Mouse (Mus musculus): ENCODE results near the gene Mfsd2b.

The Mfsd2b gene

DNA sequence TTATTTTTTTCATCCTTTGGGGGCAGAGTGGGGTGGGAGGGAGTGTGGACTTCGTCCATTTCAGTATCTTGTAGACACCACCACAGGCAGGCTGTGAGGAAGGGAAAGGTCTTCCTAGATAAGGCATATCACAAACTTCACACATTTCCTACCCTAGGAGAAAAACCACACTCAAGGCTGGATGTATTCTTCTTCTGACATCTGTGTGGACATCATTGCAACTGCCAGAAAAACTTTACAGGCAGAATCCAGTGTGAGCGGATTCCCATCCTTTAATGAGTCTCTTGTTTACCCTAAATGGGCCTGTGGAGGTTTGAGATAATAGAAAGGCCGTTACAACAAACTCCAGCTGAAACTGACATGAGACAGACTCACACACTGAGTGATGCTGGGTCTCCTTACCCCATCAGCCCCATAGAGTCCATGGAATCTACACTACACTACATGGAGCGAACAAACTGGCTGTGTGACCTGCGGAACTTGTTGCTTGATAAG, 1.1 kb downstream of the Mfsd2b start:
- no peak for DNase-seq

DNA sequence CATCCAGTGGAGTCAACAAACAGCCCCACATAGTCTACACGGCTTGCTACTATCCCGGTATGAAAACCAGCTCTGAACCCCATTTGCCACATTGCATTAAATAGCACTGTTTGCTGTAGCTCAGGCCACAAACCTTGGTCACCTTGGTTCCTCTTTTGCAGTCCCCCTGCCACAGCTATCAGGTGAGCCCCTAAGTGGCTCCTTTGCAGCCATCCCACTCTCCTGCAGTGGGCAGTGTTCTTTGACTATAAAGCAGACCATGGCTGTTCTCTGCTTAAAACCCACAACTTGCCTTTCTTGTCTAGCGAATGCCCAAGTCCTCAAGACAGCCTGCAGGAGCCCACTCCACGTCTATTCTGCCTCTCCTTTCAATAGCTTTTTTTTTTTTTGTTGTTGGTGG, 1.9 kb downstream of the Mfsd2b start:
- no peak for DNase-seq

GRCm38 (mm10) chr12:4871260-4871659, 2.9 kb downstream of the Mfsd2b start:
- DNase-seq, result no peak

- DNase-seq, result no peak
These were observed 5.2 kb downstream of the Mfsd2b start for GRCm38 (mm10) chr12:4868924-4869323.

DNA sequence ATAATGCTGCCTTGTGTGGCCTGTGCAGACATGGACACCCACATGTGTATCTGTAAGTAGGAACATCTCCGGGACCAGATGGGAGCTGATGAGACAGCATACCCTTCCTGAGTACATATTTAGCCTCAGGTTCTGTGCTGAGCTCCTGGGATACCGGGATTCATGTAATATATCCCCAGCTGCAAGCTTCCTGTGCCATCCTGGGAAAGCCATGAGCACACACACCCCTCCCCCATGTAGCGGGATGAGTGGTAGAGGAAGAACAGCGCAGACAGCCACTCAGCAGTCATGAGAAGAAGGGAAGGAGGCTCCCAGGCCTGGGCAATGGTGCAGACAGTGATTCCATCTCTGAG, 9.8 kb downstream of the Mfsd2b start:
- no peak for DNase-seq

DNA sequence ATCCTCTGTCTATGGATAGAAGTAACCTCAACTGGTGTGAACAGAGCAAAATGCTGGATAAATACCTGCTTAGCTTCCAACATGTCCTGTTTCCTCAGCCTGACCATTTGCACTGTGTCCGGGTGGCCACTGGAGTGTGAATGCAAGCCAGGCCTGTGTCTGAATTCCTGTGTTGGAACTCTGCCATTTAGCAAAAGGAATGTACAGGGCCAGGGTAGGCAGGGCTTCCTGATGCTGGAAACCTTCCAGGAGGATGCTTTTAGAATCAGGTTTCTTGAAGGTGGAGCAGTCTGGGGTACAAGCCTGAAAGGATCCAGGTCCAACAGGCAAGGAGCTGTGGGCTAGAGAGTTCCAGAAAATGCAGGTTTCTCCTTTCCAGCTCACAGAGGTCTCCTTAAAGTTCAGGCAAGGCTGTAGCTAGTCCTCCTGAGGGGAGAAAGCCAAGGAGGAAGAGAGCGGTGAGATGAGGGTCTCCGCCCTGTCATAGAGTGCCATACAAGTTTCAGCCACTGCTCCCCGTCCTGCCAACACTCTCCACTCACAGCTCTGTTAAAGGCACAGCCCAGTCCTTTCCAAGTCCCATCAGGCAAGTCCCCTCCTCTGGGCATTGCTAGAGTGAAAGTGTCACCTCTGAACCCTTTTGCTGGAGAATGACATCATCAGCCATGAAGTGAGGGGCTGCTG, 10.4 kb downstream of the Mfsd2b start:
- no peak for DNase-seq

- no peak for DNase-seq
These were observed 11.5 kb downstream of the Mfsd2b start for GRCm38 (mm10) chr12:4862672-4863071.

GRCm38 (mm10) chr12:4859241-4859914, 14.8 kb downstream of the Mfsd2b start:
- DNase-seq, result peak; percentile 47

DNA sequence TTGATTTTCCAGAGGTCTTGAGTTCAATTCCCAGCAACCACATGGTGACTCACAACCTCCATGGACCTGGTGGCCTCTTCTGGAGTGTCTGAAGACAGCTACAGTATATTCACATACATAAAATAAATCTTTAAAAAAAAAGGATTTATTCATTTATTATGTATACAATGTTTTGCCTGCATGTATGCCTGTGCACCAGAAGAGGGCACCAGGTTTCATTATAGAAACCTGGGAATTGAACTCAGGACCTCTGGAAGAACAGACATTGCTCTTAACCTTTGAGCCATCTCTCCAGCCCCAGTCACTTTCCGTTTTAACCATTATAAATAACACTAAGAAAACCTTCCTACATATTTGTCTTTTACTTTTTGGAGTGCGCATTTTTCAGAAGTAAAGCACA, 17.3 kb downstream of the Mfsd2b start:
- DNase-seq, result no peak

- no peak for DNase-seq
These were observed 18.0 kb downstream of the Mfsd2b start for GRCm38 (mm10) chr12:4856160-4856559.

GRCm38 (mm10) chr12:4843741-4844140, 30.4 kb downstream of the Mfsd2b start:
- DNase-seq, result peak; percentile 74

DNA sequence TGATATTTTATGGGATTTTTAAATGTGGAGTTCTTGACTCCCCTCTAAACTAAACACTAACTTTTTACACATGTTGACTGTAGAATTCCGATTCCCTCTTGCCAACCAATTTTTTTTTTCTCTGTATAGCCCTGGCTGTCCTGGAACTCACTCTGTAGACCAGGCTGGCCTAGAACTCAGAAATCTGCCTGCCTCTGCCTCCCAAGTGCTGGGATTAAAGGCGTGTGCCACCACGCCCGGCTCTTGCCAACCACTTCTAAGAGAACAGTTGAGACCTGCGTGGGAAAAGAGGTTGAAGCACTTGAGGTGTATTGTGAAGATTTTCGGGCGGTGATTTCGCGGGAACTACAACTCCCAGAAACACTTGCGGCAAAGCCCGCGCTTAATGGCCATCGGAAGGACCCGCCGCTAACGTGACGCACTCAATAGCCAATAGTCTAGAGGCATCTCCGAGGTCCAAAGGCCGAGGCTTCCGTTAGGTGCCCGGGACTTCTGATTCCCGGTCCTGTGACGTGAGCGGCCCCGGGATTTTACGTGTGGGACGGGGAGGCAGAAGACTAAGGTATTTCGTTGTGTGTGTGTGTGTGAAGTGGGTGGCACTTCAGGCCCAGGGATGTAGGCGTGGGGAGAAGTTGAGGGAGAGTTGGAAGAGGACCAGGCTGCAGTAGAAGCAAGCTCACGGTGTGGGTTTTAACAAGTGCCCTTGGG, 31.1 kb downstream of the Mfsd2b start, which contains the start of gene Wdcp:
TSS of gene Wdcp (plus strand) at position 414 of the 708 bp plus-strand sequence.
- peak; percentile 96 for DNase-seq

DNA sequence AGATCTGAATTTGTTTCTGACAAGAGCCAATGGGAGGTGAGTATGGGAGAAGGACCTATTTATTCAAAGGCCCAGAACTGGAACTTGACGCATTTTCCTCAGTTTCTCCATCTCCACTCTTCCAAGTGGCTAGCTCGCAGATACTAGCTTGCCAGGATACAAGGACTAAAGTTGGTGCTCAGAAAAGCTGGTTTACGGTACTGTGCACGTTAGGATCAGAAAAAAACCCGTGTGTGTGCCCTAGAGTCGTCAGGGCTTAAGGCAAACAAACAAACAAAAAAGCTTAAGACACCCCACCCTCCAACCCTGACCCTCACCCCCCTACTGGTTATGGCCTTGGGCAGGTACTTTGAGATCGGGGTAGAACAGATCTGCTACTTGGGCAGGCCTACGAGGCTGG, 31.7 kb downstream of the Mfsd2b start:
- no peak for DNase-seq

- DNase-seq, result peak; percentile 84
These were observed 32.7 kb downstream of the Mfsd2b start, which contains the start of gene Fkbp1b for GRCm38 (mm10) chr12:4841392-4841887. Gene Fkbp1b, minus strand, starts transcription at chr12:4841591.

DNA sequence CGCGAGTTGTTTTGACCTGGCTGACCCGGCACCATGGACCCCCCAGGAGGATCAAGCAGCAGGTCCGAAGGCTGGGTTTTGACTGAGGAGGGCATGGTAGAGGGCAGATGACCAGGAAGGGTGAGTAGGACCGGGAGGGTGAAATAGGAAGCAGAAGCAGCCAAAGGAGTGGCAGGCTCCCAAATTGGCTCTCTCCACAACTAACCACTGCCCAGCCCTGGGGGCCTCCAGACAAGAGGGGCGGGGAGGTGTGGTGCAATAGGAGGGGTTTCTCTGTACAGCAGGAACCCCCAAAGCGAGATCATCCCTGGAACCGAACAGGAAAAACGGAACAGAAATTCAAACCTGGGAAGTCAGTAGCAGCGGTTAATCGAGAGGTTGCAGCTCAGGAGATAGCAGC, 33.4 kb downstream of the Mfsd2b start:
- DNase-seq, result no peak

- DNase-seq, result no peak
These were observed 34.1 kb downstream of the Mfsd2b start for GRCm38 (mm10) chr12:4840010-4840409.

GRCm38 (mm10) chr12:4836959-4837358, 37.2 kb downstream of the Mfsd2b start:
- DNase-seq, result no peak

DNA sequence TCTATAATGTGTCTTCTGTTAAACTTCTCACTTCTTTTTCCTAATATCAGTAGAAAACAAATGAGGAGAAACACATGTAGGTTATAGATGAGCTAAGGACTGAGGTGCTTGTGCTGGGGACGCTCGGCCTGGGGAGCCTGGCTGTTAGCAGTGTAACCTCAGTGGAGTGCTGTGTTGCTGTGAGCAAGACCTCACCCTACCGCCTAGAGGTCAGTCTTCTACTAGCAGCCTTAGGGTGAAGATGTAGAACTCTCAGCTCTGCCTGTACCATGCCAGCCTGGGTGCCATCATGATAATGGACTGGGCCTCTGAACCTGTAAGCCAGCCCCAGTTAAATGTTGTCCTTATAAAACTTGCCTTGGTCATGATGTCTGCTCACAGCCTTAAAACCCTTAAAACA, 46.9 kb downstream of the Mfsd2b start:
- no peak for DNase-seq

DNA sequence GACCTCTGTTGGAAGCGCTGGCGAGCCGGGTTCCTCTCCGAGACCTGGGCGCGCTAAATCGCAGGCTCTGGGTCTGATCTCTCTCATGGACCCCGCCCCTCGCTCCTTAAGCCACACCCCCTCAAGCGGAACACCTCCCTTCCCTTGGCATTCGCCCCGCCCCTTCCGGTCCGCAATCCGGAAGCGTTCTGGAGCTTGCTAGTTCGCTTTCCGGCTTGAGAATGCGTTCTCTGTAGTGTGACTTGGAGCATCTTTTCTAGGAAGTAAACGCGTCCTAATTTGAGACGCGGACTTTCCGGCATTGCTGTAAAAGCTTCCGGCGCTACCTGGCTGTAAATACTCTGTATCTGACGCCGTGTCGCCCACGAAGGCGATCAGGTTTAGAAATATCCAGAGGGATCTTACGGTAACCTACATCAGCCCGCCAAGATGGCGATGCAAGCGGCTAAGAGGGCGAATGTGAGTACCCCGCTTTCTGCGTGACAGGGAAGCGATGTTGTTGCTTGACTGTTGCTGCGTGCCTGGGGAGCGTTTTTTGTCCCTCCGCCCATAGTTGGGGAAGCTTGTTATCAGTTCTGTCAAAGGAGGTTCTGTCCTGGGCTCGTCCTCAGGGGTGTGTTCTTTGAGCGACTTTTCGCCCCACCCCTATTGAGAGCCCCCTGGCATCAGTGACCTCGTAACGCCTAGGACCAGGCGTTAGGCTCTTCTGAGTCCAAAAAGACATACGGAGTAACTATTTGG, 56.6 kb downstream of the Mfsd2b start, which contains the start of gene Sf3b6:
TSS of gene Sf3b6 (plus strand) at position 184 of the 741 bp plus-strand sequence.
- DNase-seq, result peak; percentile 98

DNA sequence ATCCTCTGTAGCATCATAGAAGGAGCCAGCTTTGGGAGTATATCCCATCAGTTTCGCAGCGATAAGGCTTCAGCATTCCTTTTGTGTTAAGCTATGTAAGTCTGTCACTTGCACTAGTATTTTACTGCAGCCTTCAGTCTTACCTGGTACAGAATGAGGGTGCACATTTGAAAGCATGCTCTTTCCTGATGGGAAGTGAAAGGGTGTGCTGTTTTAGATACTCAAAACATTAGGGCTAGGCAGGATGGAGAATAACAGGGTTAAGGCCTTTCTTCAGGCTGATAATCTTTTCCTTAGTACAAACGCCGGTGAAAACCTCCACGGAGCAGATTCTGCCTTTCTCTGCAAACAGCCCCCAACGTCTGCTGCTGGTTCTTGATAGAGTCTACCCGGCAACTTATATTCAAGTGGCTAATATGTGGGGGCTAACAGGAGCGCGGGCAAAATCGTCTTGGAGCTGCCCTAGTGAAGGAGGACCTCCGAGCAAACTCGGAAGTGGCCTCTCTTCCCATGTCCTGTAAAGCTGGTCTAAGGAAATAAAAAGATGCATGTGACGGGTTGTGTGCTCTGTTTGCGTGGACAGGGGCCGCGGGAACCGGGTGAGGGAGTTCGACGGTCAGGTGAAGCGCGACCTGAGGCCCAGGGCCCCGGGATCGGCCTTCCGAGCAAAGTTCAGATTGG, 57.3 kb downstream of the Mfsd2b start:
- peak; percentile 7 for DNase-seq

DNA sequence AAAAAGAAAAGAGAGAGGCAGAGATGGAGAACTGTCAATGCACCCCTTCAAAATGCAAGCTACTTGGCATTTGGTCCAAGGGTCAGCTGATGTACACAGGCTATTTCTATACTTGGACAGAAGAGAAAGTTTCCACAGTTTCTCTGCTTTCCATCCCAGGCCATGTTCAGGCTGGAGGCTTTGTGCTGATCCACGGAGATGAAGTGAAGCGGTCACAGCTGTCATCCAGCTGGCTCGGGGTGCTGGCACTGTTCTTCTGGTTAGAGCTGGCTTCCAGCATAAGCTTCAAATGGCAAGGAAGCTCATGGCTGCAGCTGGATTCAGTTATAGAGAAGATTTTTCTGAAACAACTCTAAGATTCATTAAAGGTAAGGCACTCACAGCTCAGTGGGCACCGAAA, 60.5 kb downstream of the Mfsd2b start:
- DNase-seq, result no peak

Measured in embryo, embryonic 11 days (tissue).